Mouse (Mus musculus) stomach, embryonic 16.5 days (tissue): ENCODE data around the gene Wipf1. TPM values are rescaled to one million over a fixed set of nuclear protein-coding genes. Genes with fewer than 3 reads are reported as not detected.

Experiments
- ATAC-seq: fragments of 200-750 bp; cut with Nextera tagmentation; 2 replicates; pipeline ENCODE4 v1.8.0; 2017; ENCODE audit warnings: moderate number of reproducible peaks, moderate TSS enrichment; ENCODE audit not compliant: insufficient read depth, low FRiP score
- H3K27ac ChIP-seq: fragments of 300-500 bp; sonication (generic); 2 replicates; pipeline ENCODE4 v1.5.1; 2014; ENCODE audit warnings: low read length
- H3K27me3 ChIP-seq: fragments of 300-500 bp; sonication (generic); 2 replicates; pipeline ENCODE4 v1.6.1; 2014; ENCODE audit warnings: low read length, control low read depth, mixed read lengths; ENCODE audit not compliant: control insufficient read depth, insufficient read depth
- H3K36me3 ChIP-seq: fragments of 300-500 bp; sonication (generic); 2 replicates; pipeline ENCODE4 v1.6.1; 2014; ENCODE audit warnings: low read length; ENCODE audit not compliant: control insufficient read depth, insufficient read depth
- H3K4me1 ChIP-seq: fragments of 300-500 bp; sonication (generic); 2 replicates; pipeline ENCODE4 v1.6.1; 2014; ENCODE audit warnings: low read length, control low read depth, mixed read lengths; ENCODE audit not compliant: control insufficient read depth, insufficient read depth
- H3K4me2 ChIP-seq: fragments of 300-500 bp; sonication (generic); 2 replicates; pipeline ENCODE4 v1.6.1; 2014; ENCODE audit warnings: low read depth, low read length, mixed read lengths
- H3K4me3 ChIP-seq: fragments of 300-500 bp; sonication (generic); replicated peaks from 2 replicates; pipeline ENCODE4 v1.5.1; 2014; ENCODE audit warnings: mild to moderate bottlenecking, low read length
- H3K9ac ChIP-seq: fragments of 300-500 bp; sonication (generic); 2 replicates; pipeline ENCODE4 v1.6.1; 2014; ENCODE audit warnings: low read length
- H3K9me3 ChIP-seq: fragments of 300-500 bp; sonication (generic); replicated peaks from 2 replicates; pipeline ENCODE4 v1.6.1; 2016; ENCODE audit warnings: low read length, control low read depth; ENCODE audit not compliant: control insufficient read depth
- WGBS: fragments of 180-500 bp; shearing (Covaris S2); extraction: QIAGEN DNeasy Blood & Tissue Kit; methylation state at CpG from one replicate; pipeline ENCODE4 v1.1.7; 2014; 5-methylcytosine and 5-hydroxymethylcytosine counted together
- polyA plus RNA-seq: library from polyadenylated mRNA; unstranded; fragments of >200 nt; fragmentation: Nextera tagmentation; extraction: Ambion mirVana; gene quantifications from 2 replicates; pipeline ENCODE4 v1.2.1, GENCODE M21; 2015

Gene Wipf1
- polyA plus RNA-seq, 1 experiment from 2014 or later, result 7.0 TPM

- no peaks in the 10 kb centered on the region for H3K36me3 ChIP-seq
- WGBS, result 86% methylated on average over 3 of the region's 3 CpGs
- H3K27me3 ChIP-seq, result no peaks in the 10 kb centered on the region
- no peak overlapping the region for H3K9ac ChIP-seq
- no peak overlapping the region for H3K4me3 ChIP-seq
- H3K4me1 ChIP-seq, result no peaks in the 10 kb centered on the region
- H3K9me3 ChIP-seq, result no peaks in the 10 kb centered on the region
- no peak overlapping the region for H3K4me2 ChIP-seq
- ATAC-seq, result no peak
- H3K27ac ChIP-seq, result no peak overlapping the region
These were observed 139.6 kb downstream of the Wipf1 start for GRCm38 (mm10) chr2:73389951-73390350.

GRCm38 (mm10) chr2:73387806-73388205 lies 141.7 kb downstream of the Wipf1 start:
- no peaks in the 10 kb centered on the region for H3K27me3 ChIP-seq
- H3K4me2 ChIP-seq, result no peak overlapping the region
- no peaks in the 10 kb centered on the region for H3K4me1 ChIP-seq
- H3K9me3 ChIP-seq, result no peaks in the 10 kb centered on the region
- WGBS, result 56% methylated on average over 1 of the region's 1 CpGs
- no peak overlapping the region for H3K9ac ChIP-seq
- no peaks in the 10 kb centered on the region for H3K36me3 ChIP-seq
- peak overlapping the region; percentile 41; the same call in 1 of the 2 replicates for H3K27ac ChIP-seq
- H3K4me3 ChIP-seq, result no peak overlapping the region
- ATAC-seq, result no peak

- Histone ChIP-seq H3K9me3 (no peaks in the 10 kb centered on the region), H3K27ac (peak within 1 kb of the TSS; percentile 65), H3K4me1 (no peaks in the 10 kb centered on the region), H3K4me2 (peak within 1 kb of the TSS; percentile 99), H3K27me3 (no peaks in the 10 kb centered on the region), H3K9ac (peak within 1 kb of the TSS; percentile 73), H3K36me3 (no peaks in the 10 kb centered on the region), H3K4me3 (peak within 1 kb of the TSS; percentile 76)
- 1% methylated on average over 43 of the region's 44 CpGs for WGBS
- ATAC-seq, result peak; percentile 99
These were observed 143.0 kb downstream of the Wipf1 start, which contains the start of gene Gpr155 for GRCm38 (mm10) chr2:73386356-73387046. TSS of gene Gpr155 (minus strand) at chr2:73386572.

- Histone ChIP-seq H3K9me3 (no peaks in the 10 kb centered on the region), H3K27ac (no peak overlapping the region)
These were observed 143.7 kb downstream of the Wipf1 start for GRCm38 (mm10) chr2:73385641-73386355.

GRCm38 (mm10) chr2:73385172-73385571 lies 144.4 kb downstream of the Wipf1 start:
- peak overlapping the region; percentile 76; the same call in 1 of the 2 replicates for H3K4me3 ChIP-seq
- whole genome bisulfite sequencing, result 87% methylated on average over 4 of the region's 4 CpGs
- no peaks in the 10 kb centered on the region for H3K9me3 ChIP-seq
- no peaks in the 10 kb centered on the region for H3K36me3 ChIP-seq
- no peak overlapping the region for H3K27ac ChIP-seq
- H3K4me1 ChIP-seq, result no peaks in the 10 kb centered on the region
- no peak for ATAC-seq
- no peak overlapping the region for H3K4me2 ChIP-seq
- H3K9ac ChIP-seq, result no peak overlapping the region
- no peaks in the 10 kb centered on the region for H3K27me3 ChIP-seq

More at GRCm38 (mm10) chr2:73385641-73386355, 143.7 kb downstream of the Wipf1 start:
- 2% methylated on average over 29 of the region's 29 CpGs for WGBS
- Histone ChIP-seq H3K27me3 (no peaks in the 10 kb centered on the region), H3K4me1 (no peaks in the 10 kb centered on the region), H3K4me3 (peak overlapping the region; percentile 76), H3K9ac (peak overlapping the region; percentile 73), H3K4me2 (peak overlapping the region; percentile 99), H3K36me3 (no peaks in the 10 kb centered on the region)
- ATAC-seq, result no peak

GRCm38 (mm10) chr2:73380298-73380975 lies 149.1 kb downstream of the Wipf1 start:
- H3K4me2 ChIP-seq, result no peak overlapping the region

GRCm38 (mm10) chr2:73379656-73380055 lies 149.9 kb downstream of the Wipf1 start:
- Histone ChIP-seq H3K36me3 (no peaks in the 10 kb centered on the region), H3K27me3 (no peaks in the 10 kb centered on the region), H3K4me2 (no peak overlapping the region), H3K4me1 (no peaks in the 10 kb centered on the region), H3K4me3 (no peak overlapping the region), H3K9me3 (no peaks in the 10 kb centered on the region), H3K9ac (no peak overlapping the region), H3K27ac (no peak overlapping the region)
- 72% methylated on average over 5 of the region's 5 CpGs for WGBS
- ATAC-seq, result no peak

More at GRCm38 (mm10) chr2:73380298-73380975, 149.1 kb downstream of the Wipf1 start:
- H3K4me1 ChIP-seq, result no peaks in the 10 kb centered on the region
- no peaks in the 10 kb centered on the region for H3K9me3 ChIP-seq
- H3K27ac ChIP-seq, result no peak overlapping the region
- 59% methylated on average over 9 of the region's 9 CpGs for WGBS
- ATAC-seq, result no peak
- H3K36me3 ChIP-seq, result no peaks in the 10 kb centered on the region
- H3K27me3 ChIP-seq, result no peaks in the 10 kb centered on the region
- no peak overlapping the region for H3K4me3 ChIP-seq
- no peak overlapping the region for H3K9ac ChIP-seq
